Mouse (Mus musculus): ENCODE results near the gene Zfp213.

Zfp213 gene

DNA sequence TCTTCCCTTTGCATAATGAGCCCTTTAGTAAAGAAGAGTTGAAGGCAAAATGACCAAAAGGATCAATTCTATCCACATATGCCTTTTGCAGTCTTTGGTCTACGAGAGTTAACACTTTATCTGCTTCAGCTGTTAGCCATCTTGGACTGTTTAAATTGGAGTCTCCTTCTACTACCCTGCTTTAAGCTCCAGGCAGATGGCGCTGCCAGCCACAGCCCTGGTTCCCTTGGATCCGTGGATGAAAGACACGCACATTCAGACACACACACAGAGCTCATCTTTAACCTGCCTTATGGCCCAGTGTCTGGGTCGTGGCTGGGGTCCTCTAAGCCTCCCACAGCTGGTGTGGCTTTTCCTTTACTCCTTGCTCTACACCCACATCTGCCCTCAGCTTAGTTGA lies 7.0 kb upstream of the Zfp213 start:
- DNase-seq, result no peak

DNA sequence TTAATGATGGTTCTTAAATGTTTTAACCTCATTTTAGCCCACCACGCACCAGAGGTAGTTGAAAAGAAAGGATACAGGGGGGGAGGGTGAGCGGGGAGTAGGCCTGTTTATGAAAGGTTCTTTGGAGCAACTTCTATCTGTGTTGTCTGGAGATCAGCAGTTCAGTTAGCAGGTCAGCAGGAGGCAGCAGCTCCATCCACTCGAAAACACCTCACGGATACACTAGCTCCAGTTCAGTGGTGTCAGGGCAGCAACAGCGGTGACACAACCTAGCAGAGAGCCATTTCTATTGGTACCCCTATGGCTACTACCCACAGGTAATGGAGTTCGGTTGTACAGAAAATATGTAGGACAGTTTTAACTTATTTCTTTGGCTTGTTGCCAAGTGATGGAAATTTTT lies 6.0 kb upstream of the Zfp213 start:
- DNase-seq, result peak; percentile 71

DNA sequence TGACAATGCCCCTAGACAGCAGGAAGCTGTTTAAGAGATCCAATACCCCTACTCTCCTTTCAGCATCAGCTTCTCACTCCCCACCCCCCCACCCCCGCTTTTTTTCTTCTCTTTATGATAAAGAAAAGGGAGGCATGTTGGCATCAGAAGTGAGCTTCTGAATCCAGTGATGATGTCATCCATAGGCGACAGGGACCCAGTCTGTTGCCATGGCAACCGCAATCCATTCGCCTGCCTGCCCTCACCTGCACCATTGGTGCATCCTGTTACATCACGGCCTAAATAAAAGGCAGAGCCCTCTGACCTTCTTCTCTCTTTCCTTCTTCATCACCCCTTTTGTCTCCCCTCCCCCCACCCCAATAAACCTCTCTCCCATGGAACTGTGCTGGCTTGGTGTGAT lies 4.3 kb upstream of the Zfp213 start:
- DNase-seq, result no peak

DNA sequence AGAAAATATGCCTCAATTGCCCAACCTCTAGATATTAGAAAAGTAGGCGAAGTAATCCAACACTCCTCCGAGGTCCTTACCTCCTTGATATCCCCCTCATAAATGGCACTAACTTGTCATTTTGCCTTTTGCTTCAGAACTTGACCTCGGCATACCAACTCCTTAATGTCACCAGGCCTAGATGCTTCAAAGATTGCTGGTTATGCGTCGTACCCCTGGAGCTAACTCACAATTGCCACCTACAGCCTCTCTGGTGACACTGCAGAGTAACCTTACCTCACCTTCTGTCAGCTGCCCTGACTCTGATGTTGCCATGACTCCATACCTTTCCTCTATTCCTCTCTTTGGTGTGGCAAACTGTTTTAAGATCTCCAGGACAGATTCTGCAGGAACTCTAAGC lies 2.7 kb upstream of the Zfp213 start:
- peak; percentile 42 for DNase-seq

DNA sequence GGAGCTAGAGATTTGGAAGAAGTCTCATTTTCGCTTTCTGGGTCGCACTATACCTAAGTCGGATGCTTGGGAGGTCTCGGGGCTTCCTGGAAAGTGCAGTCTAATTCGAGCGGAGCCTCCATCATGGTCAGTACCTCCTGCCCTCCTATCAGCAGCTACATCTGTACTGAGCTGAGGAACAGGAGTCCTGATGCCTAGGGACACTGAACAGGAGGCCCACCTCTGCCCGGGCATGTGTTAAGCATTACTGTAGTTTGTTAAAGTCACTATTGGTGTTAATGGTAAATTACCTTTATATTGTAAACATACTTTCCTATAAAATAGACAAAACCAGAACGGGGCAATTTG lies 304 bp upstream of the Zfp213 start:
- no peak for DNase-seq

DNA sequence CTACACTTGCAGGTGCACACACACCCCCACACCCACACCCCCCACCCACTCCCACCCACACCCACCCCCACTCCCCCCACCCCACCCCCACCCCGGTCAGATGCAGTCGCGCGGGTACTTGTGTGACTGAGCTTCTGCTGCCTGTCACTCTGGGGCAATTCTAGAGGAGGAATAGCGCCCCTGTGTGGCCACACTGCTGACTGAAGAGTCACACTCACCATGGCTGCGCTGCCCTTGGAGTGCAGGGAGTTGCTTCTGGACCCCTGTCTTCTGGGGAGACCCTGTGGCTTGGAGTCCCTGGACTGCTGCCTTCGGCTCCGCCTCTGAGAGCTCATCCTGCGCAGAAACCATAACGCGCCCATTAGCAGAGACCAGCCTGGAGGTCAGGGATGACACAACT lies 4.3 kb downstream of the Zfp213 start:
- peak; percentile 87 for DNase-seq

DNA sequence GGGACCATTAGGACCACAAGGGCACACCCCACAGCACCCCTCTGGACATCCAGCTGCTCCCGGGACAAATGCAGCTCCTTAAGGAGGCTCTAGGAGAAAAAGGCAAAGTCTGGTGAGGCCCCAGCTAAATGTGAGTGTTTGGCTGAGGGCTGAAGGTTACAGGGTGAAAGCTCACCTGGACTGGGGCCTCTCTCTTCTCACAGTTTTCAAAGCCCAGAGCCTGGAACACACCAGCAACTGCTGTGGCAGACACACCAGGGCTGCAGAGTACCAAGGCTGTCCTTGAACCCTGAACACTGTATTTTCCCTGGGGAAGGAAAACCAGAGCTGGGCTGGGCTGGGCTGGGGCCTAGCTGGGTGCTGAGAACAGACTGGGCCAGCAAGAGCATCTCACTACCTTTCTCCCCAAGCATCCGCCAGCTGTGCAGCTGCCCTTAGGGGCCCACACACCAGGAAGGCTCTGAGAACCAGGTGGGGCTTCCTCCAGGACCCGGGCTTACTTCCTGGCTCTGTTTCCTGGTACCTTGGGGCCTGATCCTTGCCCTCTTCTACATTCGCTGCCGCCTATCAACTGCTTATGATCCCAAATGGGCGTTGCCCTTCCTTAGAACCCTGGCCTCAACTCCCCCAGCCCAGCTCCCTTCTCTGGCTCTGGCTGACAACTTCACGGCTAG lies 8.7 kb downstream of the Zfp213 start:
- DNase-seq, result peak; percentile 47

DNA sequence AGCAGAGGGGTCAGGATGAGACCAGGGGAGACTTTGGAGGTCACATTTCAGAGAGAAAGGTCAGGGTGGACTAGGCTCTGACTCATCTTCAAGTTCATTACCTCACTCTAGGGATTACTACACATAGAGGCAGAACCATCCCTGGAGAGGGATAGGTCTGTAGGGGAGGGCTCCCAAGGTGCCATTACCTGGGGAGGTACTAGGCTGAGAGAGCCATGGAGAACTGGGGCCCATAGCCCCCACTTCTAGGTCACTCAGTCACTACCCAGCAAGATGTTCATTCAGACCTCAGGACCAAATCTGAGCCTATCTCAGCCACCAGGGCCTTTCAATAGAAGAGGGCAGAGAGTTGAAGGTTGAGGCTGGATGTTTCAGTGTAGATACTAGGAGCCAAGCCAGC lies 9.7 kb downstream of the Zfp213 start:
- no peak for DNase-seq

DNA sequence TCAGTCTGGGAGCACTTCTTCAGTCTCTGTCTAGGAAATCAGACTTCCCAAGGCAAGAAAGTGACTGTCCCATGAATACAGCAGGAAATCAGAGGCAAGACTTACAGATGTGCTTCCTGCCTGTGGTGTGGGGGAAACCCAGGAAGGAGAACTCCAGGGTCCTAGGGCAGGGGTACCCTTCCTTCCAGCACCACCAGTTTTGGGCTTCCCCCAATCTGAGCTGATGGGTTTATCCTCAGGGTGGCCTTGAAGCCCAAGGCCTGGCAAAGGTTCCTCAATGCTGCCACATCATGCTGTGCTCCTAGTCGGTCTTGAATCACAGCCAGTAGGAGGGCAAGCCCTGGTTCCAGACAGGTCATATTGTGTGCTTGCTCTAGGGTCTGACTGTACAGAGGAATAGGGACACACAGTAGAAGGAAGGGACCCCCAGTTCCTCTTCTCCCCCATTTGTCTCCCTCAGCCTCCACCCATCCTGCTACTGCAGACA lies 10.4 kb downstream of the Zfp213 start:
- no peak for DNase-seq

DNA sequence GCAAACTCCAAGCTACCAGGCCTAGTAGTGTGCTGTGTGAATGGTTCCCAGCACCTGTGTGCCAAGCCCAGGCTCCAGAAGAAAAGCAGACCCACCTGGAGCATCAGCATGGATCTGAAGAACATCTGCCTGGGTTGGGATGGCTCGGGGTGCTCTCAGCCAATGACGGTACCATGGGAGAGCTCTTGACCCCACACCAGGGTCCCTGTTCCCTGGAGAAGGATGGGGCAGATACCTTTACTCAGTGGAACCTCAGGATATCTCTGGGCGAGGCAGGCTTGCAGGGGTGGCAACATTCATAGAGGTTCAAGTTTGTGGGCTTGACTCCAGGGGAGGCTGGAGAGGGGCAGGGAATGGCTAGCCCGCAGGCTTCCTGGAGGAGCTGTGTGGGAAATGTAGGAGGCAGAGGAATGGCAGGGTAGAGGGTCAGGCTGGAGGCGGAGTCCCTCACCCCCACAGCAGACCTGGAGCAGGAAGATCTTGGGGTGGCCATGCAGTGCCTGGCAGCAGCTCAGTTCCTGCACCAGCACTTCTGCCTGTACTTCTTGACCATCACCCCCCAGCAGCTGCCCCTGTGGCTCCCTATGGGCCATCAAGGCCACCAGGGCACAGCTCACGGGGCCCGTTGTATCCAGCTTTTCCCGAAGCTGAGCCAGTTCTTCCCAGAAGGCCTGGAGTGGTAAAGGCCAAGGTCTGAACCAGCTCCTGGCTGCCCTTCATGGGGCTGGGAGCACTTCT lies 11.0 kb downstream of the Zfp213 start:
- no peak for DNase-seq

DNA sequence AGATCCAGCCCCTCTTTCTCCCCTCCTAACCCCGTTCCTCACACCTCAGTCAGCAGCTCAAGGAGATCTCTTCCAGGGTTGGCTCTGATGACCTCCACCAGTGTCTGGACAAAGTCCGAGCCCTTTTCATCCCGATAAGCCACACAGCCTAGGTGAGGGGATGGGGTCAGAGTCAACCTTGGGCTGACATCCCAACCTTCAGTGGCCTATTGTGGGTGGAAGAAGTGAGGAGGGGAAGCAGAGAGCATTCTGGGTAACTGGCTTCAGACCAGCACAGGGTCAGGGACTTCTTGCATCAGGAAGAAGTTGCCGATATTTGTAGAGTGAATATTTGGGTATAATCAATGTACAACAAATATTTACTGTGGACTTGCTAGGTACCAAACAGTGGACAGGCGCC lies 12.1 kb downstream of the Zfp213 start:
- no peak for DNase-seq

DNA sequence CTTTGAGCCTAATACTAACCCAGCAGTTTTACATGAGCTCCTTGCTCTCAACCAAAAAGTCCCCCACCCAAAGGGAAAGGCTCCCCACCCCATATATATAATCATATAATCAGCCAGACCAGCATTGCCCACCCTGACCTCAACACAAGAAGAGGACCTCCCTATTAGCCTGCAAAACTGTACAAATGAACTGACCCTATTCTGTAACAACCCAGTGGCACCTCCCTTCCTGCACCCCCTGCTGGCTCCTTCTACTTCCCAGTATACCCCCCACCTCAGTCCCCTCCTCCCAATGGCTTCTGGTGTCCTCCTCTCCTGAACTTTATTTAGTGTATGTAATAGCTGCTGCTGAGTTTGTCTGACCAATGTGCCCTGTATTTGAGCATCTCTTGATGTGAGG lies 12.6 kb downstream of the Zfp213 start:
- peak; percentile 30 for DNase-seq

DNA sequence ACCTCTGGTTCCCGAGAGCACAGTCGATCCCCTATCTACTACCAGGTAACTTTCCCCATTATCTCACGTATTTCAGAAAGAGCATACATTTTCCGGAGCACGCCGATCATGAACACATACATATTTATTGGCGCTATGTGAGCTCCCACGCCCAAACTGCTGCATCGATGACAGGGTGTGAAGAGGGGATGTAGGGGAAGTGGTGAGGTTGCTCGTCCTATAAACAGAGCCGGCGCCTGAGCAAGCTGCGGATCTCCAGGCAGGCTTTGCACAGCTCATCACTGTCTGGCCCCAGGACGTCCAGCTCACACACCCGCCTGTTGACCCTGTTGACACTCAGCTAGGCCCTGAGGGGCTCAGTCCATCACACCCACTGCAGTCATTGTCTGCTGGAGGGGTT lies 13.2 kb downstream of the Zfp213 start:
- DNase-seq, result peak; percentile 53

DNA sequence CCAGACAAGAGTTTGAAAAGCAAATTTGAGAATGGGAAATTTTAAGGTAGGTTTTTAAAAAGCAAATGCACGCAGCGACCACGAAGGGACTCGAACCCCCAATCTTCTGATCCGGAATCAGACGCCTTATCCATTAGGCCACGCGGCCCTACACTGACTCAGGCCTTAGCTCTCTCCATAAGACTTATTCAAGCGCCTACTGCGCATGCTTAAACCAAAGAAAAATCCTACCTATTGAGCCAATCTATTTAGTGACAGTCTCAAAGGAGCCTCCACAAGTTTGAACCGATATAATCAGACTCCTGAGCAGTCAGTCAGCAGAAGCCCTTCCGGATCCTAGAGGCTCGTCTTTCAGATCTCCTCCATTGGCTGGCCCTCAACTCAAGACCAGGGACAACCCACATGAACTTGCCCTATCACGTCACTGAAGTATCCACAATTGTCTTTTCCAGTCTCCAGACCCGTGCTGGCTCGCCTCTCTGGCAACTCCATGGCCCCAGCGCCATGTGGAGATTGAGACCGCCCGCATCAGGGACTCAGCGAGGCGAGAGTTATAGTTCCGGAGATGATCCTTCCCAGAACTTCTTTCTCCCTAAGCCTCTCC lies 13.7 kb downstream of the Zfp213 start:
- DNase-seq, result peak; percentile 88

DNA sequence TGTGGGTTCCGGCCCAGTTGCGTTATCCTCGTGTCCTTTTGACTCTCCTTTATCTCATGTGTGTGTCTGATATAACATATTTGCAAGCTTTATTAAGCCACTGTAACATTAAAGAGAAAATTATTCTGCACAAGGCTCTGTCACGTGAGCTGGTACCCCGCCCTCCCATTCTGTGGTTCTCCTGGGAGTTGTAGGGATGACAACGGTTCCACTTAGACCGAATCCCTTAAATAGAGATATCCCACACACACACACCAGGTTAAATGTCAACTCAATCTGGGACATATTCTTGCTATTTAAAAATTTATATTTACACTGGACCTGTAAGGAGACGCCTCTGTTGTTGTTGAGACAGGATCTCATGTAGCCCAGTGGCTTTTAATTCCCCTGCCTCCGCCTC lies 14.6 kb downstream of the Zfp213 start:
- DNase-seq, result no peak

DNA sequence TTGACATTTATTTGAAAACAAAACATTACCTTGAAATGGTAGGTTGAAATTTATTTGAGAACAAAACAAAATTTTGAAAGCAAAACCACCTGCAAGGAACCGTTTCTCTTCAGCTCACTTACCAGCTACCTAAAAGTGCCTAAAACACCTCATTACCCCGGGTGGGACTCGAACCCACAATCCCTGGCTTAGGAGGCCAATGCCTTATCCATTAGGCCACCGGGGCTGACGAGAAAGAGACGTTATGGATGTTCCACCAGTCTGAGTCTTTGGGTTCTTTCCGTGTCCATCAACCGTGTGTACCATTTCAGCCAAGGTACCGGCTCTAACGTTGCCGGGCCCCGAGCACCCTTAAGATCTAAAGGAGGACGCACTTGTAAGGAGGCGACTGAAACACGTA lies 15.4 kb downstream of the Zfp213 start:
- DNase-seq, result peak; percentile 86

DNA sequence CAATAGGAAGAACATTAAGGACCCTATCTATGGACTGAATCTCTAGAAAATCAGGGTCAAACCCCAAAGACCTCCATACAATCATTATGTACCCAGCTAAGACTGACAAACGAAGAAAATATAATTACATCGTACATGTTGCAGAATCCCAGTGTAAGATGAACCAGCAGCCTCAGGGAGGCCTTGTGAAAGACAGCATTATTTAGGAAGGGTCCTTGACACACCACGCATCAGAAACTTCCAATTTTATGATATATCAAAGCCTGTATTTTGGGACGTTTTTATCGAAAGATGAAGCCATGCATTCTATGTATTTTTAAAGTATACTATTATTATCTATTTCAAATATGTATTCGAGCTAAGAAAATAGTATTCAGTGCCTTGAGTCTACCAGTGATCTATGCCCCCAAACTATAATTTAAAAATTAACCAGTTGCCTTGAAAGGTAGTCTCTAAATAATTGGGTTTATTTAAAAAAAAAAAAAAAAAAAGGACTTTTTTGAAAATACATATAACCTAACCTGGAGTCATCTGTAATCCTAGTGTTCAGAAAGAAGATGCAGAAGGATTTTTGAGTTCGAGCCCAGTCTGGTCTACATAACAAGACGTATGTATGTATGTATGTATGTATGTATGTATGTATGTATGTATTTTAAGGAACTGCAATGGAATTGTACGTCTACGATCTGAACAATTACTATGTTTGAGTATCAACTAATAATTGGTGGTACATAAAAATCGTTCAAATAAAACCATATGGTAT lies 16.2 kb downstream of the Zfp213 start:
- DNase-seq, result no peak

DNA sequence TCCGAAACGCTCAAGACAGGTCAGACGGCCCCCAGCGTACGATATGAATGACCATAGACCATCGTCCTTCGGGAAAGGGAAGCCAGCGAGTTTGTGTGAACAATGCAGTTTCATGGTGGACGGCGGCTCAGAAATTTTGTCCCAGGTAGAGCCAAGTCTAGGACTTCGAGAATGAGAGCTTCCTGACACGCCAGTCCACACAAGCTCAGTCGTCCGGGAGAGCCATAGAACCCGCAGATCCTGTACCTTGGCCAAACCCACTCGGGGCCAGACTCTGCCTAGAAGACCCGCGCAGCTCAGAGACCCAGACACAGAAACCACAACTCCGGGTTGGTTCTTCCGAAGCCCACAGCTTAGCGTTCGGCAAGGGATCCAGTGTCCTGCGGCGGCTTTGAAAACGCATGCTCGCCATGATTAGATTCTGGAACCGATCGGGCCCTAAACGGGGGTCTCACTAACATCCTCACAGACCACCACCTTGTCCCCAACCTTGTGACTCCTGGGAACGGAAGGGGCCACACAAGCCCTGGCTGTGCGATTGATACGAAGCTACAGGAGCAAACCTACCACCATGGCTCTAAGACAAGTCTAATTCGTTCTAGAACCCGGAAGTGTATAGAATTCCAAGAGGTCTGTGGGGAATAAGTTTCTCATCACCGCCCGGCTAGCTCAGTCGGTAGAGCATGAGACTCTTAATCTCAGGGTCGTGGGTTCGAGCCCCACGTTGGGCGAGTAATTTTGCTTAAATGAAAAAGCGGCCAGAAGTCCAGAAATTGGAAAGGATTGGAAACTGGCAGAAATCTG lies 17.1 kb downstream of the Zfp213 start:
- DNase-seq, result peak; percentile 83

DNA sequence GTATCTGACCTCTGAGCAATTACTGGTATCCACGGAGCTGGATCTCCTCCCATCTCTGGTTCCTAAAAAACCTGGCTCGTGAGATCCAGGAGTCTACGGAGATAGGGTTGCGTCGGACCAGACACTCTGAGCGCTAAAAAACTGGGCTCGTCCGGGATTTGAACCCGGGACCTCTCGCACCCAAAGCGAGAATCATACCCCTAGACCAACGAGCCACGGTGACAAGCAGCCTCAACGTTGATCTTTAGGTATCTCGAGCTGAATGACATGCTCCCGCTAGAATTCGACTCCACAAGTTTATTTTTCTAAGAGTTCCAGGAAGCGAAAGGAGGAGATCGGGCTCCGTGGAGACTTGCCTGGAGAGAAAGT lies 17.7 kb downstream of the Zfp213 start:
- DNase-seq, result peak; percentile 79

DNA sequence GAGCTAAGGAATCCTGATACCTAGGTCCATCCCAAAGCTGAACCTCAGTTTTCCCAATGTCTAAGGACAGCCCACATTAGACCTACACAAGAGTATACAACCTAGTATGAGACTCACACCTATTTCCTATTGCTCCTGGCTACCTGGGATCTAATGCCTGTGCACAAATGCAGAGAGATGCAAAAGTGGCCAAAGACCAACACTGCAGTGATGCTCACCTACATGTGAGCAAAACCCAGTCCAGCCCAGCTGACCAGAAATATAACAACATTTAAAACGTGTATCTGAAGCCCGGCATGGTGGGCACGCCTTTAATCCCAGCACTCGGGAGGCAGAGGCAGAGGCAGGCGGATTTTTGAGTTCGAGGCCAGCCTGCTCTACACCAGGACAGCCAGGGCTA lies 18.2 kb downstream of the Zfp213 start:
- DNase-seq, result no peak

DNA sequence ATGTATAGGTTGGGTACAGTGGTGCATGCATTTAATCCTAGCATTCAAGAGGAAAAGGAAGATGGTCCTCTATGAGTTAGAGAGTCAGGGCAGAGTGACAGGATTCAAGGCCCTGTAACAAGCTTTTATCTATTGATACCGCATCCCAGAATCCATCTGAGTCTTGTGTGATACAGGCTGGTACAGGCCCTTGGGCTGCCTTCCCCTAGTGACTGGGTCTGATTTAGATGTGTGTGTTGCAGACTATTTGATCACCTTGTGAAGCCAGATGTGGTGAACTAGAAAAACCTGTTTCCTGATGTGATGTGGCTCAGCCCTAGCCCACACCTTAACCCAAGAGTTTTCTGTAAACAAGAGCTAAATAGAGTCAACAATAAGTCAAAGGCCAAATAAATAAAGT lies 19.3 kb downstream of the Zfp213 start:
- no peak for DNase-seq

DNA sequence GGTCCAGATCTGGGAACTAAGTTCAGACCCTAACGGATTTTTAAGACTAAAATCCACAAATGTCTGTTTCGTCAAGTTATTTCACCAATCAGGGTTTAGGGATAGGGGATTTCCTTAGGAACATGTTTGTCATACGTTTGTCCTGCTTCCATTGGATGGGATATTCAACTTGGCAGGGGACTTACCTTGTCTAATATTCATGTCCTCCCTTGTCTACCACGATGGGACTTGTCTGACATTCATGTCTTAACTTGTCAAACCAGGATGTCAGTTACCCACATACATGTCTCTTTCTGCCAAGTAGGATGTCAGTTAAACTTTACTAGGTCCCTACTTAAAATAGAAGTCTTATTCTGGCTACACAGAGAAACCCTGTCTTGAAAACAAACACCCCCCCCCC lies 20.1 kb downstream of the Zfp213 start:
- no peak for DNase-seq

DNA sequence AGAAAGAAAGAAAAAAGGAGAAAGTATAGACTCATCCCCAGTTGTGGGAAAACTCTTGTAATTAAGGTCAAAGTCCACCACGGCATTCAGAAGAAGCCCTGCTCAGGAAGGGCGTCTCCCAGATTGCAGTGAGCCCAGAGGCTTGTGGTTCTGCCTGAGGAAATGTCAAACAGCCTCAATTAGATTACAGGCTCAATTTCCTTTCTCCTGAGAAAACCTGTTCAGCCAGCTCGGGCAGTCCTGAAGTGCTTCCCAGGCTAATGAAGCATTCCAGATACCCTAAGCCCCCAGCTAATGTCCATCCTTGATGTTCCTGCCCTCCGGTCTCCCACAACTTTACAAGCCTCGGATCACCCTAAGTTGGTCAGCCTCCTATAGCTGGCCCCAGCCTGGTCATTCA lies 20.7 kb downstream of the Zfp213 start:
- no peak for DNase-seq

Data from thymus, postnatal 4 days (tissue).